Mouse (Mus musculus): ENCODE data around the gene Wnt3. TPM values are rescaled to one million over a fixed set of nuclear protein-coding genes. Genes with fewer than 3 reads are reported as not detected.

The Wnt3 gene
- polyA plus RNA-seq, 1 experiment from 2014 or later, result 0.49 TPM

DNA sequence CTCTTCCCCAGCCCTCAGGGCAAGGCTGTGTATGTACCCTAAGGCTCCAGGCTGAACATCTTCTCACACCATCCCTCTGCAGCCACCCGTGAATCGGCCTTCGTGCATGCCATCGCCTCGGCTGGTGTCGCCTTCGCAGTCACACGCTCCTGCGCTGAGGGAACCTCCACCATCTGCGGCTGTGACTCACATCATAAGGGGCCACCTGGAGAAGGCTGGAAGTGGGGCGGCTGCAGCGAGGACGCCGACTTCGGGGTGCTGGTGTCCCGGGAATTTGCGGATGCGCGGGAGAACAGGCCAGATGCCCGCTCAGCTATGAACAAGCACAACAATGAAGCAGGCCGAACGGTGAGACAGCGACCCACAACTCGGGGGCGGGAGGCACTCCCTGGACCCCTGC, 37.3 kb downstream of the Wnt3 start:
- Histone ChIP-seq H3K4me3 (ENCODE audit: low read depth, low read length) (no peak overlapping the region), H3K9me3 (ENCODE audit: low read length) (no peaks in the 10 kb centered on the region), H3K27ac (ENCODE audit: low read length) (no peak overlapping the region), H3K9ac (replicated peaks; ENCODE audit: low read depth) (no peak overlapping the region), H3K4me1 (ENCODE audit: insufficient read depth, low read depth, low read length) (no peaks in the 10 kb centered on the region), H3K36me3 (ENCODE audit: insufficient read depth, low read length) (no peaks in the 10 kb centered on the region), H3K4me2 (replicated peaks; ENCODE audit: low read depth, low read length) (no peak overlapping the region), H3K27me3 (replicated peaks; ENCODE audit: insufficient read depth, low read length) (peaks cover 35% of the 10 kb centered on the region)
- TF ChIP-seq CTCF (IDR thresholded peaks at IDR 0.05) (no peak), EP300 (IDR thresholded peaks at IDR 0.05) (no peak)
- no peak for ATAC-seq
- 74% methylated on average over 25 of the region's 25 CpGs for WGBS
- no peak for DNase-seq (ENCODE audit: low spot score)

- H3K27ac ChIP-seq (ENCODE audit: low read length), result no peak overlapping the region
- no peak for DNase-seq (ENCODE audit: low spot score)
- 12% methylated on average over 3 of the region's 3 CpGs for WGBS
- H3K9me3 ChIP-seq (ENCODE audit: low read length), result no peaks in the 10 kb centered on the region
- peaks cover 18% of the 10 kb centered on the region for H3K27me3 ChIP-seq (replicated peaks; ENCODE audit: insufficient read depth, low read length)
- TF ChIP-seq CTCF (IDR thresholded peaks at IDR 0.05) (no peak), EP300 (IDR thresholded peaks at IDR 0.05) (no peak)
- H3K36me3 ChIP-seq (ENCODE audit: insufficient read depth, low read length), result no peaks in the 10 kb centered on the region
- H3K4me1 ChIP-seq (ENCODE audit: insufficient read depth, low read depth, low read length), result no peaks in the 10 kb centered on the region
- no peak overlapping the region for H3K9ac ChIP-seq (replicated peaks; ENCODE audit: low read depth)
- H3K4me3 ChIP-seq (ENCODE audit: low read depth, low read length), result no peak overlapping the region
- no peak overlapping the region for H3K4me2 ChIP-seq (replicated peaks; ENCODE audit: low read depth, low read length)
- ATAC-seq, result no peak
These were observed 40.9 kb downstream of the Wnt3 start for GRCm38 (mm10) chr11:103814808-103815207.

GRCm38 (mm10) chr11:103815986-103816385, 42.0 kb downstream of the Wnt3 start:
- ATAC-seq, result no peak
- 43% methylated on average over 13 of the region's 13 CpGs for WGBS
- Histone ChIP-seq H3K4me3 (ENCODE audit: low read depth, low read length) (no peak overlapping the region), H3K27me3 (replicated peaks; ENCODE audit: insufficient read depth, low read length) (peaks cover 7% of the 10 kb centered on the region), H3K27ac (ENCODE audit: low read length) (no peak overlapping the region), H3K9me3 (ENCODE audit: low read length) (no peaks in the 10 kb centered on the region), H3K36me3 (ENCODE audit: insufficient read depth, low read length) (no peaks in the 10 kb centered on the region), H3K4me1 (ENCODE audit: insufficient read depth, low read depth, low read length) (no peaks in the 10 kb centered on the region), H3K9ac (replicated peaks; ENCODE audit: low read depth) (no peak overlapping the region), H3K4me2 (replicated peaks; ENCODE audit: low read depth, low read length) (no peak overlapping the region)
- DNase-seq (ENCODE audit: low spot score), result no peak
- TF ChIP-seq EP300 (IDR thresholded peaks at IDR 0.05) (no peak), CTCF (IDR thresholded peaks at IDR 0.05) (no peak)

- no peak overlapping the region for H3K4me3 ChIP-seq (ENCODE audit: low read depth, low read length)
- TF ChIP-seq CTCF (IDR thresholded peaks at IDR 0.05) (no peak), EP300 (IDR thresholded peaks at IDR 0.05) (no peak)
- WGBS, result 89% methylated on average over 8 of the region's 8 CpGs
- no peak overlapping the region for H3K9ac ChIP-seq (replicated peaks; ENCODE audit: low read depth)
- H3K9me3 ChIP-seq (ENCODE audit: low read length), result no peaks in the 10 kb centered on the region
- ATAC-seq (no peak), DNase-seq (ENCODE audit: low spot score) (no peak)
- H3K27me3 ChIP-seq (replicated peaks; ENCODE audit: insufficient read depth, low read length), result no peaks in the 10 kb centered on the region; the same call in 1 of the 2 replicates
- no peak overlapping the region for H3K4me2 ChIP-seq (replicated peaks; ENCODE audit: low read depth, low read length)
- no peak overlapping the region for H3K27ac ChIP-seq (ENCODE audit: low read length)
- no peaks in the 10 kb centered on the region for H3K36me3 ChIP-seq (ENCODE audit: insufficient read depth, low read length)
- H3K4me1 ChIP-seq (ENCODE audit: insufficient read depth, low read depth, low read length), result no peaks in the 10 kb centered on the region
These were observed 42.8 kb downstream of the Wnt3 start for GRCm38 (mm10) chr11:103816719-103817118.

GRCm38 (mm10) chr11:103827201-103827600, 53.3 kb downstream of the Wnt3 start:
- no peaks in the 10 kb centered on the region for H3K27me3 ChIP-seq (replicated peaks; ENCODE audit: insufficient read depth, low read length)
- no peak for ATAC-seq
- H3K9ac ChIP-seq (replicated peaks; ENCODE audit: low read depth), result no peak overlapping the region
- TF ChIP-seq EP300 (IDR thresholded peaks at IDR 0.05), result no peak
- TF ChIP-seq CTCF (IDR thresholded peaks at IDR 0.05), result no peak
- no peak overlapping the region for H3K4me3 ChIP-seq (ENCODE audit: low read depth, low read length)
- DNase-seq (ENCODE audit: low spot score), result no peak
- H3K4me1 ChIP-seq (ENCODE audit: insufficient read depth, low read depth, low read length), result no peaks in the 10 kb centered on the region
- WGBS, result 95% methylated on average over 6 of the region's 6 CpGs
- H3K4me2 ChIP-seq (replicated peaks; ENCODE audit: low read depth, low read length), result no peak overlapping the region
- peaks cover 30% of the 10 kb centered on the region; the same call in 1 of the 2 replicates for H3K36me3 ChIP-seq (ENCODE audit: insufficient read depth, low read length)
- no peaks in the 10 kb centered on the region for H3K9me3 ChIP-seq (ENCODE audit: low read length)
- no peak overlapping the region for H3K27ac ChIP-seq (ENCODE audit: low read length)

GRCm38 (mm10) chr11:103828866-103829265, 54.9 kb downstream of the Wnt3 start:
- Histone ChIP-seq H3K27ac (ENCODE audit: low read length) (no peak overlapping the region), H3K4me2 (replicated peaks; ENCODE audit: low read depth, low read length) (no peak overlapping the region), H3K27me3 (replicated peaks; ENCODE audit: insufficient read depth, low read length) (no peaks in the 10 kb centered on the region), H3K4me3 (ENCODE audit: low read depth, low read length) (no peak overlapping the region), H3K4me1 (ENCODE audit: insufficient read depth, low read depth, low read length) (no peaks in the 10 kb centered on the region), H3K36me3 (ENCODE audit: insufficient read depth, low read length) (peaks cover 24% of the 10 kb centered on the region; the same call in 1 of the 2 replicates), H3K9ac (replicated peaks; ENCODE audit: low read depth) (no peak overlapping the region), H3K9me3 (ENCODE audit: low read length) (no peaks in the 10 kb centered on the region)
- no peak for DNase-seq (ENCODE audit: low spot score)
- ATAC-seq, result no peak
- TF ChIP-seq CTCF (IDR thresholded peaks at IDR 0.05) (no peak), EP300 (IDR thresholded peaks at IDR 0.05) (no peak)
- WGBS, result 71% methylated on average over 7 of the region's 7 CpGs

DNA sequence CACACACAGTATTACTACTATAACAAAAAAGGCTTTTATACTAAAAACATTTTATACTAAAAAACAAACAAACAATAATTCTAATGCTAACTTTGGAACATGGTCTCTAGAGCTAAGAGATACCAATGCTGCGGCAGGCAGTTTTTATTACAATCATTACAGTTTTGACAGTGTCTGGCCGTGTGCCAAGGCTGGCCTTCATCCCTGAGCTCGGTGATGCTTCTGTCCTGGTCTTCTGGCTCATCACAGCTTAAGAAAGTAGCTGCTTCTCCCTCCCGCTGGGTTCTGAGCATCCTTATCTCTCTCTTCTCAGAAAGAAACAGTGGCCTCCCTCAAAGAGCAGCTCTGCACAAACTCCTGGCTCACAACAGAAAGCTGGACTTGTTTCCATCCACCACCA, 56.0 kb downstream of the Wnt3 start:
- Histone ChIP-seq H3K27ac (ENCODE audit: low read length) (no peak overlapping the region), H3K9me3 (ENCODE audit: low read length) (no peaks in the 10 kb centered on the region), H3K27me3 (replicated peaks; ENCODE audit: insufficient read depth, low read length) (no peaks in the 10 kb centered on the region), H3K4me3 (ENCODE audit: low read depth, low read length) (no peak overlapping the region), H3K9ac (replicated peaks; ENCODE audit: low read depth) (no peak overlapping the region), H3K36me3 (ENCODE audit: insufficient read depth, low read length) (peaks cover 14% of the 10 kb centered on the region; the same call in 1 of the 2 replicates), H3K4me1 (ENCODE audit: insufficient read depth, low read depth, low read length) (no peaks in the 10 kb centered on the region), H3K4me2 (replicated peaks; ENCODE audit: low read depth, low read length) (no peak overlapping the region)
- WGBS, result 56% methylated on average over 4 of the region's 4 CpGs
- no peak for DNase-seq (ENCODE audit: low spot score)
- no peak for ATAC-seq
- TF ChIP-seq EP300 (IDR thresholded peaks at IDR 0.05), result no peak
- TF ChIP-seq CTCF (IDR thresholded peaks at IDR 0.05), result no peak

All from lung, postnatal 0 days (tissue).